Comparison of ENCODE assay signal across 8 mouse cellular contexts in the genomic region with DNA sequence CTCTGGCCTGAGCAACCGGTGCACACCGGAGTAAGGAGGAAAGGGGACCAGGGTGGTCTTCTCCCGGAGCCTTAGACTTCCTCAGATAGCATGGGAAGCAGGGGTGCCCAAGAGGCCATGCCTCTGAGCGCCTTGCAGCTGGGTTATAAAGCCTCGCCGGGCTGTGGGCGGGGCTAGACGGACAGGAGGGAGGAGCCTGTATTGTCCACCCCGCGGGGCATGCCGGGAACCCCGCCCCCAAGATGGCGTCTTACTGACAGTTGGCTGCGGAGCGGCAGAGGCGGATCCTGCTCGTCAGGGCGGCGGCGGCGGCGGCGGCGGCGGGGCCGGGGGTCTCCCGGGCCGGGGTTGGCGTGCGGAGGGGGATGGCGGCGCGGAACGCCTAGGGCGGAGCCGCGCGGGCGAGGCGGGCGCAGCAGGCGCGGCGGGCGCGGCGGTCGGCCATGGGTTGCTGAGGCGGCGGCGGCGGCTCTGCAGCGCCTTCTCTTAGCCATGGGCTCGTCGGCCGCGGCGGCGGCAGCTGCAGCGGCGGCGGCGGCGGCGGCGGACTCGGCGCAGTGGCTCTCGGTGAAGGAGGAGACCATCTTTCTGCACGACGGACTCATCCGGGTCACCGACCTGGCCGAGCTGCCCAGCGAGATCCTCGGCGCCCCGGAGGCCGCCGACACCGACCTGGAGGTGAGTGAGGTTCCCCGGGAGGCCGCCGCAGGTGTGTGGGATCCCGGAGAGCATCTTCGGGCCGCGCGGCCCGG. TPM values are rescaled to one million over a fixed set of nuclear protein-coding genes. Genes with fewer than 3 reads are reported as not detected.
A peak's percentile ranks its signal among the peaks of the same experiment; 100 is the strongest.
DNase-seq lines count a peak whose midpoint lies in the region; ATAC-seq and TF ChIP-seq lines count a peak whose summit lies in the region.

Gene Hectd4, plus strand, starts transcription at position 240 of the 752 bp plus-strand sequence.

- ATAC-seq in frontal cortex, adult (ENCODE audit: low TSS enrichment) = peak; percentile 86
- peak; percentile 97 for ATAC-seq in lung, postnatal 0 days

- H3K4me2 ChIP-seq in lung, postnatal 0 days (replicated peaks; ENCODE audit: low read depth, low read length) = peak within 1 kb of the TSS; percentile 88

- peak within 1 kb of the TSS; percentile 95 for H3K27ac ChIP-seq in hindbrain, embryonic 10.5 days
- H3K27ac ChIP-seq in lung, postnatal 0 days (ENCODE audit: low read length) = peak within 1 kb of the TSS; percentile 80

- peak within 1 kb of the TSS; percentile 75 for H3K9ac ChIP-seq in lung, postnatal 0 days (replicated peaks; ENCODE audit: low read depth)

- TF ChIP-seq EP300 in lung, postnatal 0 days (IDR thresholded peaks at IDR 0.05) = no peak

- H3K4me3 ChIP-seq in hindbrain, embryonic 10.5 days = peak within 1 kb of the TSS; percentile 95
- H3K4me3 ChIP-seq in lung, postnatal 0 days (ENCODE audit: low read depth, low read length) = peak within 1 kb of the TSS; percentile 97

- under 1% methylated on average over 84 of the region's 90 CpGs for WGBS in hindbrain, embryonic 10.5 days
- WGBS in lung, postnatal 0 days = under 1% methylated on average over 31 of the region's 90 CpGs

- H3K4me1 ChIP-seq in hindbrain, embryonic 10.5 days (replicated peaks) = peaks cover 17% of the 10 kb centered on the region
- no peaks in the 10 kb centered on the region for H3K4me1 ChIP-seq in lung, postnatal 0 days (ENCODE audit: insufficient read depth, low read depth, low read length)

- H3K36me3 ChIP-seq in hindbrain, embryonic 10.5 days = no peaks in the 10 kb centered on the region
- H3K36me3 ChIP-seq in lung, postnatal 0 days (ENCODE audit: insufficient read depth, low read length) = no peaks in the 10 kb centered on the region

- DNase-seq in MEL-GATA-1-ER (ENCODE audit: extremely low read depth, low read depth) = peak; percentile 74
- peak; percentile 97 for DNase-seq in cerebellum, adult 8-10 months
- peak; percentile 97 for DNase-seq in hindbrain, embryonic 10.5 days (ENCODE audit: low spot score)
- DNase-seq in layer of hippocampus, adult 9-11 months = peak; percentile 95
- DNase-seq in lung, postnatal 0 days (ENCODE audit: low spot score) = peak; percentile 96
- peak; percentile 98 for DNase-seq in ovary, postnatal 14 days (ENCODE audit: low spot score)
- DNase-seq in thymus, postnatal 14 days = peak; percentile 100

- no peak for TF ChIP-seq CTCF in lung, postnatal 0 days (IDR thresholded peaks at IDR 0.05)

- no peaks in the 10 kb centered on the region for H3K27me3 ChIP-seq in hindbrain, embryonic 10.5 days (ENCODE audit: insufficient read depth, poor library complexity, severe bottlenecking)
- H3K27me3 ChIP-seq in lung, postnatal 0 days (replicated peaks; ENCODE audit: insufficient read depth, low read length) = no peaks in the 10 kb centered on the region

- H3K9me3 ChIP-seq in hindbrain, embryonic 10.5 days = no peaks in the 10 kb centered on the region
- H3K9me3 ChIP-seq in lung, postnatal 0 days (ENCODE audit: low read length) = no peaks in the 10 kb centered on the region

RNA-seq across cellular contexts. Expression of gene Hectd4, which starts in this region (rescaled TPM):
- polyA plus RNA-seq in hindbrain, embryonic 10.5 days (2016; fragmentation: Nextera tagmentation; extraction: Ambion mirVana) = 5.4 and 6.6 TPM in 2 replicates
- 2.5 and 2.8 TPM in 2 replicates for polyA plus RNA-seq in lung, postnatal 0 days (2015; fragmentation: Nextera tagmentation; extraction: Ambion mirVana)

Comparison
In these comparisons a context has a peak if more than half of its experiments do, and no peak if none do; other contexts are left out.
1. Peak in every context shown above with its lines: DNase-seq, ATAC-seq, H3K4me3 ChIP-seq and H3K27ac ChIP-seq.